Mouse (Mus musculus) lung, postnatal 10 days (tissue): ENCODE measurements around the gene Churc1.
"Not testable (repeated sequence)": the region's sequence is repeated elsewhere in the genome, so short reads cannot be mapped to it uniquely, and the experiment has no call there.

Source experiments
- DNase-seq: peaks from one replicate; pipeline ENCODE4 v3.0.0; 2021

The Churc1 gene

GRCm38 (mm10) chr12:76765354-76765851 is at the start of gene Churc1, which contains the start of gene Fntb:
Churc1 (plus strand) TSS chr12:76765538.
Fntb (plus strand) TSS chr12:76765589.
- peak; percentile 97 for DNase-seq

GRCm38 (mm10) chr12:76718384-76718783 is 47.0 kb upstream of the Churc1 start:
- DNase-seq = no peak

GRCm38 (mm10) chr12:76720572-76720971 is 44.8 kb upstream of the Churc1 start:
- no peak for DNase-seq

- no peak for DNase-seq
These were observed 43.3 kb upstream of the Churc1 start for GRCm38 (mm10) chr12:76722026-76722425.

GRCm38 (mm10) chr12:76727955-76728354 is 37.4 kb upstream of the Churc1 start:
- DNase-seq = no peak

- no peak for DNase-seq
These were observed 14.4 kb upstream of the Churc1 start for GRCm38 (mm10) chr12:76750866-76751459.

GRCm38 (mm10) chr12:76752652-76753318 is 12.6 kb upstream of the Churc1 start:
- DNase-seq = peak; percentile 67

- no peak for DNase-seq
These were observed 728 bp downstream of the Churc1 start for GRCm38 (mm10) chr12:76765901-76766630.

- no peak for DNase-seq
These were observed 5.6 kb downstream of the Churc1 start for GRCm38 (mm10) chr12:76770841-76771500.

GRCm38 (mm10) chr12:76771540-76771939 is 6.2 kb downstream of the Churc1 start:
- DNase-seq = no peak

GRCm38 (mm10) chr12:76774652-76775051 is 9.3 kb downstream of the Churc1 start:
- no peak for DNase-seq

- no peak for DNase-seq
These were observed 9.8 kb downstream of the Churc1 start for GRCm38 (mm10) chr12:76775132-76775531.

GRCm38 (mm10) chr12:76776898-76777297 is 11.6 kb downstream of the Churc1 start:
- no peak for DNase-seq

- no peak for DNase-seq
These were observed 12.5 kb downstream of the Churc1 start for GRCm38 (mm10) chr12:76777845-76778244.

GRCm38 (mm10) chr12:76778305-76779083 is 13.2 kb downstream of the Churc1 start:
- DNase-seq = no peak

GRCm38 (mm10) chr12:76779951-76780350 is 14.6 kb downstream of the Churc1 start:
- no peak for DNase-seq

GRCm38 (mm10) chr12:76780639-76781468 is 15.5 kb downstream of the Churc1 start:
- no peak for DNase-seq

GRCm38 (mm10) chr12:76784056-76784619 is 18.8 kb downstream of the Churc1 start:
- no peak for DNase-seq

- DNase-seq = no peak
These were observed 25.2 kb downstream of the Churc1 start for GRCm38 (mm10) chr12:76790446-76791084.

- not testable (repeated sequence) for DNase-seq
These were observed 27.2 kb downstream of the Churc1 start for GRCm38 (mm10) chr12:76792540-76792939.
